Mouse (Mus musculus) limb, embryonic 14.5 days (tissue): ENCODE results near the gene Col9a3. TPM values are rescaled to one million over a fixed set of nuclear protein-coding genes. Genes with fewer than 3 reads are reported as not detected.

ENCODE experiments used
- ATAC-seq: fragments of 200-750 bp; cut with Nextera tagmentation; 2 replicates; pipeline ENCODE4 v1.8.0; 2017; ENCODE audit warnings: low read depth, moderate number of reproducible peaks, moderate TSS enrichment; ENCODE audit not compliant: low FRiP score
- DNase-seq: peaks from one replicate; pipeline ENCODE4 v3.0.0-alpha.2; 2015; ENCODE audit warnings: low spot score
- H3K27ac ChIP-seq: fragments of 300-500 bp; sonication (generic); replicated peaks from 2 replicates; pipeline ENCODE4 v1.5.1; 2014; ENCODE audit warnings: low read depth, mild to moderate bottlenecking, low read length, moderate library complexity, mixed read lengths
- H3K27me3 ChIP-seq: fragments of 300-500 bp; sonication (generic); 2 replicates; pipeline ENCODE4 v1.6.1; 2014; ENCODE audit warnings: low read length, mixed read lengths; ENCODE audit not compliant: control insufficient read depth, insufficient read depth
- H3K36me3 ChIP-seq: fragments of 300-500 bp; sonication (generic); 2 replicates; pipeline ENCODE4 v1.6.1; 2014; ENCODE audit warnings: mild to moderate bottlenecking, low read length, moderate library complexity, mixed read lengths; ENCODE audit not compliant: control insufficient read depth, insufficient read depth
- H3K4me1 ChIP-seq: fragments of 300-500 bp; sonication (generic); 2 replicates; pipeline ENCODE4 v1.6.1; 2014; ENCODE audit warnings: antibody characterized with exemption, low read length, mixed read lengths; ENCODE audit not compliant: control insufficient read depth, insufficient read depth
- H3K4me2 ChIP-seq: fragments of 300-500 bp; sonication (generic); replicated peaks from 2 replicates; pipeline ENCODE4 v1.6.1; 2014; ENCODE audit warnings: low read depth, mild to moderate bottlenecking, low read length, moderate library complexity; ENCODE audit not compliant: severe bottlenecking
- H3K4me3 ChIP-seq: fragments of 300-500 bp; sonication (generic); replicated peaks from 2 replicates; pipeline ENCODE4 v1.5.1; 2014; ENCODE audit warnings: low read length
- H3K9ac ChIP-seq: fragments of 300-500 bp; sonication (generic); 2 replicates; pipeline ENCODE4 v1.6.1; 2014; ENCODE audit warnings: mild to moderate bottlenecking, low read depth, low read length, moderate library complexity; ENCODE audit not compliant: severe bottlenecking
- H3K9me3 ChIP-seq: fragments of 300-500 bp; sonication (generic); 2 replicates; pipeline ENCODE4 v1.6.1; 2016; ENCODE audit warnings: low read length; ENCODE audit not compliant: control insufficient read depth
- POLR2A ChIP-seq: fragments of 200-500 bp; IDR thresholded peaks from 2 replicates; pipeline ENCODE4 v1.8.0; 2012; ENCODE audit warnings: inconsistent platforms, mild to moderate bottlenecking, moderate library complexity, borderline replicate concordance; ENCODE audit not compliant: insufficient read depth, insufficient read length; ENCODE audit errors: extremely low read depth
- WGBS: fragments of 180-500 bp; shearing (Covaris S2); extraction: QIAGEN DNeasy Blood & Tissue Kit; methylation state at CpG from one replicate; pipeline ENCODE4 v1.1.7; 2014; 5-methylcytosine and 5-hydroxymethylcytosine counted together
- polyA plus RNA-seq, 2 experiments: library from polyadenylated mRNA; depleted of rRNA in 1 of 2; stranded (reverse) in 1 of 2; unstranded in 1 of 2; fragments of >200 nt; fragmentation: Nextera tagmentation in 1 of 2; extraction: Ambion mirVana in 1 of 2; gene quantifications; 2 replicates each; pipeline versions ENCODE4 v1.2.1 to v1.2.3; 2012 to 2014

Gene Col9a3
- polyA plus RNA-seq, 2 experiments, result 334 to 612 TPM

DNA sequence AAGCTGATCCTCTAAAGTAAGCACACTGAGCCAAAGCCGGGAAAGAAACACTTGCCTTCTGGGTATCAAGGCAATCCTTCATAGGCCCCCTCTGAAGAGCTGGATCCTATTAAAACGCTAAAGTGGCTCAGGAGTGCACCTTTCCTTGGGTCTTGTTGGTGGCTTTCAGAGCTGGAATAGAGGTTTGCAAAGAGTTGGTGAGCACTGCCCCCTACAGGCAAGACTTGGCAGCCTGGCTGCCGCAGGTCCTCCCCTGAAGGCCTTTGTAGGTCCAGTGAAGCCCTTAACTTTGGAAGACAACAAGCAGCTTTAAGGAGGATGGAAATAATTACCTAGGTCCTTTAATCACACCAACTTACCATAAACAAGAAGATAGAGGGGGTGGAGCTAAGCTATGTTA is 18.9 kb upstream of the Col9a3 start:
- peaks cover 7% of the 10 kb centered on the region for H3K4me1 ChIP-seq
- WGBS, result 2% methylated on average over 3 of the region's 3 CpGs
- H3K27ac ChIP-seq, result no peak overlapping the region
- no peaks in the 10 kb centered on the region for H3K9me3 ChIP-seq
- no peak for TF ChIP-seq POLR2A
- H3K4me3 ChIP-seq, result no peak overlapping the region
- ATAC-seq, result no peak
- H3K9ac ChIP-seq, result no peak overlapping the region
- H3K36me3 ChIP-seq, result no peaks in the 10 kb centered on the region
- no peaks in the 10 kb centered on the region; the same call in 1 of the 2 replicates for H3K27me3 ChIP-seq
- H3K4me2 ChIP-seq, result no peak overlapping the region
- peak; percentile 78 for DNase-seq

DNA sequence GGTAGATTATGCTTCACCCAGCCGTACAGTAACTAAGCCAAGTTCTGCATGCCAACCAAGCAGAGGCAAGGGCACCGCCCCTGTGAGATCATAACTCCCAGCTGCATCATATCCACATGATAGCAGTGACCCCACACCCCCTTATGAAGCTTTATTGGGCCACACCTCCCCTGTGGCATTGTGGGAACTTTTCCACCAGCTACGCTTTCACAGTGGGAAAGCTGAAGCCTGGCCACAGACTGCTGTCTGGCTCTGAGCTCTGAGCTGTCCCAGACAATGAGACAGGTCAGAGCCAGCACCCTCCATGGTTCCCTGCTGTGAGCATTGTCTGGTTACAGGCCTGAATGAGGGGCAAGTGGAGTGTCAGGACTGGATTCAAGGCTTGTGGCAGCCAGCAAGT is 16.6 kb upstream of the Col9a3 start, which contains the start of gene Mrgbp:
Gene Mrgbp (plus strand): TSS at position 303 of the 400 bp plus-strand sequence.
- H3K4me2 ChIP-seq, result no peak within 1 kb of the TSS
- H3K27me3 ChIP-seq, result no peaks in the 10 kb centered on the region; the same call in 1 of the 2 replicates
- H3K36me3 ChIP-seq, result peaks cover 19% of the 10 kb centered on the region
- no peak for TF ChIP-seq POLR2A
- no peak for DNase-seq
- no peak within 1 kb of the TSS for H3K9ac ChIP-seq
- H3K4me1 ChIP-seq, result peaks cover 9% of the 10 kb centered on the region
- no peaks in the 10 kb centered on the region for H3K9me3 ChIP-seq
- H3K27ac ChIP-seq, result no peak within 1 kb of the TSS
- 75% methylated on average over 3 of the region's 3 CpGs for WGBS
- no peak for ATAC-seq
- H3K4me3 ChIP-seq, result no peak within 1 kb of the TSS

DNA sequence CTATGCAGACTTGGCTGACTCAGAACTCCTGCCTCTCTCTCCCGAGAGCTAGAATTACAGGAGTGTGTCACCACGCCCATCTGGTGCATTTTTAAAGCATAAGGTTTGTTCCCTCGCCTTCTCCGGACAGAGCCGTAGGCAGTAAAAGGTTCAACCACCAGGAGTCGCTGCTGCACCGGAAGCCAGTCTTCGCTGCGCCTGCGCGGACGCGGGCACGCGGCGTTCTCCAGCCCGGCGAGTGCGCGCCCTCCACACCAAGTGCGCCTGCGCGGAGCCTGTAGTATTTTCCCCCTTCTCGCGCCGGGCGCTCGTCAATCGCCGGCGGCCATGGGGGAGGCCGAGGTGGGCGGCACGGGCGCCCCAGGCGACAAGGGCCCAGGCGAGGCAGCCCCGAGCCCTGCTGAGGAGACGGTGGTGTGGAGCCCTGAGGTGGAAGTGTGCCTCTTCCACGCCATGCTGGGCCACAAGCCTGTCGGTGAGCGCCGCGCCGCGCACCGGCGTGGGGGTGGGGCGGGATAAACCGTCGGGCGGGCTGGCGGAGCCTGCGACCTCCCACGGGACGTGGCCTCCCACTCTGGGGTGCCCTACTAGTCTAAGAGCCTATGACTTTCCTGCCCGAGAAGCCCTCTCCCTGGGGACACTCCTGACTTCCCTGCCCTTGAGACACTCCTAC is 15.0 kb upstream of the Col9a3 start:
- ATAC-seq, result peak; percentile 89

DNA sequence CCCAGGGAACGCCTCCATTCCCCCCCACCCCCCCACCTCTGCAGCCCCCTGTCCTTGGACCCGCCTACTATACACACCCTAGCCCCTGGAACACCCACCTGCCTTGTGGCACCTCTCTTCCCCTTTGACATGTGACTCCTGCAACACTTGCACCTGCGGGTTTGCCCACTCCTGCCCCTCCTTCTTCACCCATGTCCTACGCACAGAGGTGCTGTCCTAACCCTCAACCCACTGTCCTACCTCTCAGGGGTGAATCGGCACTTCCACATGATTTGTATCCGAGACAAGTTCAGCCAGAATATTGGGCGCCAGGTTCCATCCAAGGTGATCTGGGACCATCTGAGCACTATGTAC is 14.5 kb upstream of the Col9a3 start:
- no peak overlapping the region for H3K27ac ChIP-seq
- H3K9me3 ChIP-seq, result no peaks in the 10 kb centered on the region
- no peak for TF ChIP-seq POLR2A
- H3K4me1 ChIP-seq, result peaks cover 9% of the 10 kb centered on the region
- H3K9ac ChIP-seq, result peak overlapping the region; percentile 93
- H3K4me3 ChIP-seq, result peak overlapping the region; percentile 88
- H3K36me3 ChIP-seq, result peaks cover 25% of the 10 kb centered on the region
- 25% methylated on average over 7 of the region's 7 CpGs for WGBS
- peak; percentile 13; the same call in 1 of the 2 replicates for ATAC-seq
- DNase-seq, result no peak
- H3K27me3 ChIP-seq, result no peaks in the 10 kb centered on the region; the same call in 1 of the 2 replicates
- peak overlapping the region; percentile 91 for H3K4me2 ChIP-seq

More for the DNA sequence above, 15.0 kb upstream of the Col9a3 start:
- H3K27me3 ChIP-seq, result no peaks in the 10 kb centered on the region; the same call in 1 of the 2 replicates
- H3K36me3 ChIP-seq, result peaks cover 25% of the 10 kb centered on the region
- DNase-seq, result peak; percentile 94
- H3K4me1 ChIP-seq, result peaks cover 9% of the 10 kb centered on the region
- H3K9me3 ChIP-seq, result no peaks in the 10 kb centered on the region
- H3K27ac ChIP-seq, result peak overlapping the region; percentile 68; the same call in 1 of the 2 replicates
- 0 out of 2 replicates have a peak, but pooled peaks have one; percentile 56 for TF ChIP-seq POLR2A
- H3K4me3 ChIP-seq, result peak overlapping the region; percentile 88
- WGBS, result 0% methylated on average over 51 of the region's 57 CpGs
- peak overlapping the region; percentile 93 for H3K9ac ChIP-seq
- peak overlapping the region; percentile 91 for H3K4me2 ChIP-seq

DNA sequence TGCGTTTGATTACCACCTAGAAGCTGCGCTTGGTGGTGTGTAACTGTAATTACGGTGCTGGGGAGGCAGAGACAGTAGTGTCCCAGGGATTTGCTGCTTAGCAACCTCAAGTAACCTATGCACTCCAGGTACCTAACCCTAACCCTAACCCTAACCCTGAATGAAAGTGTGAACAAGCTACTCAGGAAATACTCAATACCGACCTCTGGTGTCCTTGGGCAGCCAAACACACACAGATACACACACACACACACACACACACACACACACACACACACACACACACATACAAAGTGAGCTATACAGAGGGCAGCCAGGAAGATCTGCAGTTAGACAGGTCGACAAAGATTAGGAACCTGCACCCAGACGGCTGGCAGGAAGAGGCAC is 8.9 kb upstream of the Col9a3 start:
- Histone ChIP-seq H3K4me2 (peak overlapping the region; percentile 78), H3K27ac (peak overlapping the region; percentile 87), H3K4me3 (peak overlapping the region; percentile 92), H3K9ac (peak overlapping the region; percentile 90), H3K4me1 (peaks cover 13% of the 10 kb centered on the region), H3K27me3 (no peaks in the 10 kb centered on the region), H3K36me3 (peaks cover 55% of the 10 kb centered on the region), H3K9me3 (no peaks in the 10 kb centered on the region)
- 44% methylated on average over 6 of the region's 6 CpGs for WGBS
- DNase-seq (no peak), ATAC-seq (no peak; the same call in 1 of the 2 replicates)
- TF ChIP-seq POLR2A, result no peak
